Mouse (Mus musculus) spleen, postnatal 10 days (tissue): ENCODE results near the gene Tmem108.

Source experiments
- DNase-seq, 2 experiments: peaks; one replicate each; pipeline ENCODE4 v3.0.0; 2021 to 2022; ENCODE audit warnings: low spot score in 2 of 2

Tmem108 gene

DNA sequence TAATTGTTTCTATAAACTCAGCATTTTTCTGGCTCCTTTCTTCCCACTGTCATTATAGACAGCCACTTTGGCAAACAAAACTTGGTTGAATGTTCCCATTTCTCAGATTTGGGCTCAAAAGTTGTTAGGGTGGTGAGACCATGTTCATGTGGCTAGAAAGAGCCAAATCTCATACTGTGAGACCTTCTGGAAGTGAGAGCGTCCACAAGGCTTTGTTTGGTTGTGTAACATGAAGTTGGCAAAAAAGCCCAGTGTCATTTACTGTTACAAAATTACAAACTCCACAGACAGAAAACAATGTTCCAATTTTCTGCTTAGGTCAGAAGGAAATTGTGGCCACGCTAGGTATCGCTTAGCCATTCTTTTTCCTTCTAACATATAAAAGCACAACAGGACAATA, 213.0 kb downstream of the Tmem108 start:
- DNase-seq = no peak

DNA sequence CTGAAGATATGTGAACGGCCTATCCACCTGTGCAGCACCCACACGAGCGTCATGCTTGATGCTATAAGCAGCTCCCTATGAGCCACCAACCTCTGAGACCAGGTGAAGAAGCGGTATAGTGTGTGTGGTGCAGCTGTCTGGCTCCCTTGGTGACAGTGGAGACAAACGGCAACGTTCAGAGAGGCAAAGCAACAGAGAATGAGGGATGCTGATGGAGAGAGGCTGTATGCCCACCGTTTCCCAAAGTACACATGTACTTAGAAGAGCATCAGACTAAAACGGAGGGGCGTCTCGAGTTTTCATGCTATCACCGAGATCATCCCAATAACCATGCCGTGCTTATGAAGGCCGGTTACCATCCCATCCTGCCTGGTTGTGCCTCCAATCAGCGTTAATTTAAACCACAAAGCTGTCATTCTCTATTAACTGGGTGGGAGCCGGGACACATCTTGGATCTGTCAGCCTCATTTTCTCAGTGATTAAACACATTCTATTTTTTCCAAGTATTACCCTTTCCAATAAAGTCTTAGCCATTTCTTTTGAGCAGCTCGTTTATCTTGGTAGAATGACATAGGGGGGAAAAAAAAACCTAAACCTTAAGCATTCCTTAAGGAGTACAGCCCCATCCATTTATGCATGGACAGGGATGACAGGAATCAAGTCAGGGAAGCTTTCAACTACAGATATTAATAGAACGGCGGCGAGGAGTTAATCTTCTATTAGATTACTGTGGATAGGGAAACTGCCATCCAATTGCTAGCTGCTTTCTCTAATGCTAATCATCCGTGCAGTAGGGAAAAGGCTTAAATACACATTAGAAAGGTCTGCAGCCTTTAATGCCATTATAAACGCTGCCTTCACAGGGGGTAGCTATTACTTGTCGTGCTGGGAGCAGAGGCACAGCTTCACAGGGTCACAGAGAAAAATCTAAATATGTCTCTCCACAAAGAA, 214.7 kb downstream of the Tmem108 start:
- no peak for DNase-seq

- no peak for DNase-seq
These were observed 215.9 kb downstream of the Tmem108 start for GRCm38 (mm10) chr9:103545729-103546128.

GRCm38 (mm10) chr9:103545271-103545670, 216.4 kb downstream of the Tmem108 start:
- no peak for DNase-seq

DNA sequence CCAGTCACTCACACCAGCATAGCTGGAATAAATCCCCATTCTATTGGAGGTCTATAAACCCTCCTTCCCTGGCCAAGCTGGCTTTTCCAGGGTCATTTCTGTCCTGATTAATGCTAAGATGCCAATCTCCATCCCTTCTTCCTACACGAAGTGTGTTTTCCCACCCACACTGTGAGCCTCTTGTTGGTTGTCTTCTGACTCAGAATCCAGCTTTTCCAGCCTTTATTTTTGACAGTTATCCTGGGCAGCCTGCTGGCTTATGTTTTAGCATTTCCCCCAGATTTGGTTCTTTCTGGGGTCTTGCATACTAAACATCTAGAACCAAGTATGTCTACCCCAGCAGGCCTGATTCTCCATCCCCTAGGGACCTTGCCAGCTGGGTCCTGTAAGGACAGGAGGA, 217.0 kb downstream of the Tmem108 start:
- DNase-seq = no peak

DNA sequence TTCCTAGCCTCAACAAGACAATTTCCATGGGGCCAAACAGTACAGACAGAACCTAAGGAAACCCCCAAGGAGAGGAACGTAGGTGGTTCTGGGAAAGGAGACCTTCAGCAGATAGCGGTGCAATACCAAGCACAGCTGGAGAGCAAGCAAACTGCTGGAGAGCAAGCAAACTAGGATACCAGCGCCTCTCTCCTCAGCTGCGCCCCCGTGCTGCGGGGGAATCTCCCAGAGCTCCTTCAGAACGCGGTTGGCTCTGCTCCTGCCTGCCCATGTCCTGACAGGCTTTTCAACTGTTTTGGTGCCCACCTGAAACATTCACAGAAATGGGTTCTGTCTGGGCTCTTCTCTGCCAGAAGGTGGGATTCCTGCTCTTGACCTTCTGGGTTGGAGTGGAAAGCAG, 221.1 kb downstream of the Tmem108 start:
- DNase-seq = no peak

DNA sequence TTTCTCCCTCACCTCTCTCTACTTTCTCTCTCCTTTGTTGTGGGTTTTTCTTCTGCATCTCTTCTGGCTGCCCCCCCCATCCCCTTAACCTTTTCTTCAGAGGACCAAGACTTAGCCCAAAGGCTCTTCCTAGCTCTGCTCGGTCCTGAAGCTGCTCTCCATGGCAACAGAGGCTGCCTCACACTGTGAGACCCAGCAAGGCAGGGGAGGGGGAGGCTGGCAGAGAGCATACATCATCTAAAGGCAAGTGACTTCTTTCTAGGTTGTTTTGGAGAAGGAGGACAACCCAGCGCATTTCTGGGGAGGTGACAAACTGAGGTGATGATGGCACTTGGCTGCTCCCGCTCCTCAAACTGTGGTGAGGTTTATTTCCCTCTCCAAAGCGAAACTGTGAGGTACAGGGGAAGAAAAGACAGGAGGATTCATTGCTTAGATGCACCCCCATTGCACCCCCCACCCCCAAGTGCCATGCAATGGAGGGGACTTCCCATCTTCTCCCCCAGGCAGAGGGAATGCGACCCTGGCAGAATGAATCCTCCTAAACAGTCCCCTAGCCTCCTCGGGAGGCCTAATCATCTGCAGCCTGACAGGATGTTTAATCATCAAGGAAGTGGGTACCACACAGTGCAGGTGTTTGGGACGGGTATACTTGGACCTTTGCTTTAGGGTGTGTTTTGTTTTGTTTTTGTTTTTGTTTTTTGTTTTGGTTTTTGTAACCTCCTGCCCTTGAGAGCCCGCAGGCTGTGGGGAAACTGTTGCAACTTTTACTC, 223.4 kb downstream of the Tmem108 start:
- no peak for DNase-seq

DNA sequence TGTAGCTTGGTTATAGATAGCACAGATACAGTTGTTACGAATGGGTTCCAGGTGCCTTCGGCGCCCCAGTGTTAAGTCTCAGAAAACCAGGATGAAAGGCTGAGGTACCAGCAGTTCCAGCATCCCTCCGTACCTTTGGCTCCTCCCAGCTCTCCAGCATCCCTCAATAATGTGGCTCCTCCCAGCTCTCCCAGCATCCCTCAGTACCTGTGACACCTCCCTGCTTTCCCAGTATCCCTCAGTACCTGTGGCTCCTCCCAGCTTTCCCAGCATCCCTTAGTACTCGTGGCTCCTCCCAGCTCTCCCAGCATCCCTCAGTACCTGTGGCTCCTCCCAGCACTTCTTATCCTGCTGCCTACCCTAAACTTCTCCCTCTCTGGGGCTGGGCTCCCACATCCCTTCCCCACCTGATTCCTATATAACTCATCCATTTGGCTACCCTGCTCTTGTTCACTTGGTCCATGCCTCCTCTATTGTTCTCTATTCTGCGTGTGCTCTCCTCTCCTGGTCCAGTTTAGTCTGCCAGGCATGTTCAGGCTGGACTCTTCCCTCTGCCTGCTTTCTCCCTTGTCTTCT, 225.5 kb downstream of the Tmem108 start:
- DNase-seq = no peak

GRCm38 (mm10) chr9:103525041-103525537, 236.5 kb downstream of the Tmem108 start:
- DNase-seq = no peak

DNA sequence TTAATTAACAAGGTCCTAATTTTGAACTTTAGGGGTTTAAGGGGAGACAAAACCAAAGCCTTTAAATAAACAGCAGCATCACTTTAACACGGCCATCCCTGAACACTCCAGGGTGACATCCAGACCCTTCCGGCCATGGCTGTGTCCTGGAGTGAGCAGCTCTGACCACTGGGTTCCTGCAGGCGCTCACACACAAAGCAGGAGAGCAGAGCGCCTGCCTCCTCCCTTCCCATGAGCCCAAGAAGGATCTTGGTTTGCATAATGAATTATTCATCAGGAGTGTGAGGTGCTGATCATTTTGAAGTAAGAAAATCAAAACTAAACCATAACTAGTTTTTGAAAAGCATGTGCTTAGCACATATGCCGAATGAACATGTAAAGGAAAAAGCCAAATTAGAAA, 237.0 kb downstream of the Tmem108 start:
- DNase-seq = no peak

GRCm38 (mm10) chr9:103523742-103524403, 237.8 kb downstream of the Tmem108 start:
- no peak for DNase-seq

GRCm38 (mm10) chr9:103523008-103523407, 238.6 kb downstream of the Tmem108 start:
- no peak for DNase-seq

DNA sequence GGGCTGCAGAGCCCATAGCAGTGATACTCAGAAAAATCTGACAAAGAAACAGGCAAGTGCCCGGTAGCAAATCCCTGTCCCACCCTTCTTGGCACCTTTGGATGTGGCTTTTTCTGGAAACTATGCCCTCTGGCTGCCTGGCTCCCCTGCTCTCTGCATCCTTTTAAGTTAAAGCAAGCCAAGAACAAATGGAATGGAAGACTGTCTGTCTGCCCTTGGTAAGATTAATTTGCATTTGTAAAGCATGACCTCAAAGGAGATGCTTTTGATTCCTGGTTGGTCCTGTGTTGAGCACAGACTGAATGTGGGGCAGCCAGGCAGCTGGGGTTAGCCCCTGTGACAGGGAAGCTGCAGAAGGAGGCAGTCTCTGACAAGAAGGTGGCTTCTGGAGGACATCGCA, 247.8 kb downstream of the Tmem108 start:
- no peak for DNase-seq

- DNase-seq = no peak
These were observed 249.4 kb downstream of the Tmem108 start for GRCm38 (mm10) chr9:103512257-103512656.

DNA sequence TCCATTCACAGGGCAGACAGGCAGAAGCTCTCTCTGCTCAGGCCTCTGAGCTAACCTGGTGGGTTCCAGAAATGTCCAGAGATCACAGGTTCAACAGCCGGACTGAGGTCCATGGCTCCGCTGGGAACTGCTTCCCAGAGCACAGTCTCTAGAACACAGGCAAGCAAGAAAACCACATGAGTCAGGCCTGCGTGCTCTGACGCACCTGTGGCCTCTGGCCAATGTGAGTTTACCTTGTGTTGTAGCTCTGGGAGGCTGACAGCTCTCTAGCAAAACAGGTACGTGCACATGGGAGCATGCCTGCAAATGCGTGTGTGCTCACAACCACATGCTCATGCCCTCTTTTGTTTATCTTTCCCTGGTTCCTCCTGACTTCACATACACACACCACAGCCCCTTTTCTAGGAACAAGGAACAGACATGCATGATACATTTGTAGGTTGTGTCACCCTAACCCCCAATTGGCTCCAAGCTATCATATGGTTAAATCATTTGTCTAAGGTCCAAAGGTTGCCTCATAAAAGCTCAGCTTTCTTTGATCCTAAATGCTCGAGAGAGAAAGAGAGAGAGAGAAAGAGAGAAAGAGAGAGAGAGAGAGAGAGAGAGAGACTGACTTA, 254.6 kb downstream of the Tmem108 start:
- no peak for DNase-seq

DNA sequence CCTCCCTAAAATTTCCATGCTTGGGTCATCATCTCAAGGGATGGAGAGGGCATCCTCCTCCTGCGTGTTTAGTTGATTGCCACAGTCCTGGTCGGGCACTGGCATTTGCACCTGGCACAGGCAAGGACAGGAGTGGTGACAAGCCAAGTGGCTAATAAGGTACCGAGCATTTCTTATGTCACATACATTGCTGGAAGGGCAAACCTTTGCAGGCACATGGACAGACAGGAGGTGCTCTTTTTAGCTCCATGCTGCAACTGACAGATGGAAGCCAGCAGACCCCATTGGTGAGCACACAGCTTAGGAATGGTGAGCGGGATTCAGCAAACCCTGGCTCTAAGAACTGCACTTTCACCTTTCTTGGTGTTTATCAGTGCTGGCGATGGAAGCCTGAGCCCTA, 256.6 kb downstream of the Tmem108 start:
- no peak for DNase-seq

DNA sequence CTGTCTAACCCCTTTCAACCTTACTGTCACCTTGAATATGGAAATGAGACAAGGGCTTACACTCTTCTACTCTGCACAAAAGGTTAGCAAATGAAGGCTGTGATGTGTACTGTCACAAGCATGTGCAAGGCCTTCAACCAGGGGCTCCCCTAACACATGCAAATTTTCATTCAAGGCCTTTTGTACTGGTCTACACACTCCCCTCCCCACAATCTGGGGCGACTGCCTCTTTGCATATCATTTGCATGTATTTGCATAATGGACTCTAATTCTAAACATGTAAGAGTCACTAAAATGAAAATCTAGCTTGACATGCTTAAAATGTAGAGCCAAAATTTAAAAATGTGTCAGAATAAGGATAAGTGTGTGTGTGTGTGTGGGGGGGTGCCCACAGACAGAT, 257.0 kb downstream of the Tmem108 start:
- DNase-seq = no peak

- no peak for DNase-seq
These were observed 257.9 kb downstream of the Tmem108 start for GRCm38 (mm10) chr9:103503586-103504298.

GRCm38 (mm10) chr9:103502655-103503054, 259.0 kb downstream of the Tmem108 start:
- DNase-seq = no peak

GRCm38 (mm10) chr9:103501861-103502364, 259.7 kb downstream of the Tmem108 start:
- no peak for DNase-seq
